Mouse (Mus musculus): ENCODE data around the gene Cda. TPM values are rescaled to one million over a fixed set of nuclear protein-coding genes. Genes with fewer than 3 reads are reported as not detected.

Gene Cda
- polyA plus RNA-seq, 1 experiment = 1.0 TPM

GRCm38 (mm10) chr4:138395971-138396645 lies 28.3 kb upstream of the Cda start, which contains the start of gene Fam43b:
TSS of gene Fam43b (minus strand) at chr4:138396528.
- Histone ChIP-seq H3K27ac (ENCODE audit: insufficient read depth, low read length) (no peak within 1 kb of the TSS), H3K4me3 (ENCODE audit: insufficient read depth, low read length) (peak within 1 kb of the TSS; percentile 26), H3K4me1 (ENCODE audit: control insufficient read depth, insufficient read depth, low read length) (no peaks in the 10 kb centered on the region)
- TF ChIP-seq POLR2A (IDR thresholded peaks at IDR 0.05; ENCODE audit: low read depth, low read length) = no peak
- no peak for TF ChIP-seq CTCF (IDR thresholded peaks at IDR 0.05; ENCODE audit: borderline replicate concordance, insufficient read depth, low read length)

GRCm38 (mm10) chr4:138395087-138395970 lies 27.5 kb upstream of the Cda start:
- H3K4me3 ChIP-seq (ENCODE audit: insufficient read depth, low read length) = no peak overlapping the region

DNA sequence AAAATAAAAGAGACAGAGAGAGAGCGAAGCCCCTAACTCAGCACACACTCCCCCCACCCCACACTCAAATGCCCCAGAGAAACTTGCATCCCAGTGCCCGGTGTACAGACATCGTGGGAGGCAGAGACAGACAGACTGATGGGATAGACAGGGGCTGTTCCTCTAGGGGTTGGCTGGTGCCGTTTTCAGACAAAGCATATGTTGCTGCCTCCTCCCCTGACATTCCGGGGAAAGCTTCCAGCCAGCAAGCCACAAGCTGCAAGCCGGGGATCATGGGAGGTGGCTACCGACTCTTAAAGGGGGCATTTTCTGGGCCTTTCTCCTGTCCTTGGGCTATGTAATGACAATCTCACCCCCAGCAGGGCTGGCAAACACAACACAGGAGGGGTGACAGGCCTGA lies 25.9 kb upstream of the Cda start:
- no peak overlapping the region for H3K4me3 ChIP-seq (ENCODE audit: insufficient read depth, low read length)
- H3K4me1 ChIP-seq (ENCODE audit: control insufficient read depth, insufficient read depth, low read length) = no peaks in the 10 kb centered on the region
- no peak overlapping the region for H3K27ac ChIP-seq (ENCODE audit: insufficient read depth, low read length)
- no peak for TF ChIP-seq CTCF (IDR thresholded peaks at IDR 0.05; ENCODE audit: borderline replicate concordance, insufficient read depth, low read length)
- TF ChIP-seq POLR2A (IDR thresholded peaks at IDR 0.05; ENCODE audit: low read depth, low read length) = no peak

More at GRCm38 (mm10) chr4:138395087-138395970, 27.5 kb upstream of the Cda start:
- H3K27ac ChIP-seq (ENCODE audit: insufficient read depth, low read length) = no peak overlapping the region
- H3K4me1 ChIP-seq (ENCODE audit: control insufficient read depth, insufficient read depth, low read length) = no peaks in the 10 kb centered on the region
- TF ChIP-seq POLR2A (IDR thresholded peaks at IDR 0.05; ENCODE audit: low read depth, low read length) (no peak), CTCF (IDR thresholded peaks at IDR 0.05; ENCODE audit: borderline replicate concordance, insufficient read depth, low read length) (no peak)

DNA sequence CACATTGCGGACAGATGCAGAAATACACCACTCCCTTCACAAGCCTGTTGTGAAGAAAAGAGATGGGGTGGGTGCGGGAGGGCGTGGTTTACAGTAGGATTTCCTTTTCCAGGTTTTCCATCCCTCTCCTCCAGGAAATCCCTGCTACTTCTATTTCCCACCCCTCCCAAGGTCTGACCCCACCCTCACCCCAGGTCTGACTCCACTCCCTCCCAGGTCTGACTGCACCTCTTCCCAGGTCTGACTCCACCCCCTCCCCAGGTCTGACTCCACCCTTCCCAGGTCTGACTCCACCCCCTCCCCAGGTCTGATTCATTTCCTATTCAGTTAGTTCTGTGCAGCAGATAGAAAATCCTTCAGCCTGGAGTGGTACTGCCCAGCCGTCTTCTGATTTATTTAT lies 16.0 kb upstream of the Cda start:
- no peak overlapping the region for H3K4me3 ChIP-seq (ENCODE audit: insufficient read depth, low read length)
- TF ChIP-seq POLR2A (IDR thresholded peaks at IDR 0.05; ENCODE audit: low read depth, low read length) (no peak), CTCF (IDR thresholded peaks at IDR 0.05; ENCODE audit: borderline replicate concordance, insufficient read depth, low read length) (no peak)
- H3K27ac ChIP-seq (ENCODE audit: insufficient read depth, low read length) = no peak overlapping the region
- H3K4me1 ChIP-seq (ENCODE audit: control insufficient read depth, insufficient read depth, low read length) = no peaks in the 10 kb centered on the region

DNA sequence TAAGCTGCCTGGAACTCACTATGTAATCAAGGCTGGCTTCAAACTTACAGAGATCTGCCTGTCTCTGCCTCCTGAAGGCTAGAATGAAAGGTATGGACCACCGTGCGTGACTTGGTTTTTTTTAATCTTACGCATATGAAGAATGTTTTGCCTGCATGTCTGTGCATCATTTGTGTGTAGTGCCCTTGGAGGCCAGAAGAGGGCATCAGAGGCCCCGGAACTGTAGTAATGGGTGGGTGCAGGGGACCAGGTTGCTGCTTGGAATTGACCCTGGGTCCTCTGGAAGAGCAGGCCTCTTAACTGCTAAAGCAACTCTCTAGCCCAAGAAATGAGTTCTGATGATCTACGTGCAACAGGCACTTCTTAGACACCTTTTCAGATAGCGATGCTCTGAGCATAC lies 14.7 kb upstream of the Cda start:
- Histone ChIP-seq H3K27ac (ENCODE audit: insufficient read depth, low read length) (no peak overlapping the region), H3K4me3 (ENCODE audit: insufficient read depth, low read length) (no peak overlapping the region), H3K4me1 (ENCODE audit: control insufficient read depth, insufficient read depth, low read length) (no peaks in the 10 kb centered on the region)
- no peak for TF ChIP-seq POLR2A (IDR thresholded peaks at IDR 0.05; ENCODE audit: low read depth, low read length)
- TF ChIP-seq CTCF (IDR thresholded peaks at IDR 0.05; ENCODE audit: borderline replicate concordance, insufficient read depth, low read length) = no peak

DNA sequence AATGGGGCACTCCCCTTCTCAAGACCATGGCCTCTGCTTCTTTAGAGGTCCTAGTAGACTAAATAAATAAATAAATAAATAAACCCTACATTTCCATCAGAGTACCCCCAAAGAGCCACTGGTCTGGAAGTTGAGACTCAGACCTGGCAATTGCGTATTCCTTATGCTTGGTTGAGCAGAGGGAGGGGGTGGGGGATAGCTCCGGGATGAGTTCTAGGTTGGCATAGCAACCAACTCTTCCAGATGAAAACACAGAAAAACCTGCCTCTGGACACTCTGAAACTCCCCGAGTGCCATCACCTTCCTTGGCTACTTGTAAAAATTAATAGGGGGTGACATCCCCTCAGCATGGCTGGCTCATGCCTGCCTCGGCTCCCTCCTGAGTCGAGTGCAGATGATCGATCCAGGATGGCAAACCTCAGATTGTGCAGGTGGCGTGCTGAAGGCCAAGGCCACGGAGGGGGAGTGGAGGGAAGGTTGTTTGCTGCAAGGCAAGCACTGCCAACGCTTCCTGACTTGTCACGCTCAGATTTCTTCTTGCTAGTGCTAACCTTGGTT lies 12.4 kb upstream of the Cda start:
- H3K4me3 ChIP-seq (ENCODE audit: insufficient read depth, low read length) = no peak overlapping the region
- H3K27ac ChIP-seq (ENCODE audit: insufficient read depth, low read length) = no peak overlapping the region
- no peaks in the 10 kb centered on the region for H3K4me1 ChIP-seq (ENCODE audit: control insufficient read depth, insufficient read depth, low read length)
- no peak for TF ChIP-seq POLR2A (IDR thresholded peaks at IDR 0.05; ENCODE audit: low read depth, low read length)
- no peak for TF ChIP-seq CTCF (IDR thresholded peaks at IDR 0.05; ENCODE audit: borderline replicate concordance, insufficient read depth, low read length)

GRCm38 (mm10) chr4:138379091-138379840 lies 11.5 kb upstream of the Cda start:
- TF ChIP-seq CTCF (IDR thresholded peaks at IDR 0.05; ENCODE audit: borderline replicate concordance, insufficient read depth, low read length) (peak; percentile 91), POLR2A (IDR thresholded peaks at IDR 0.05; ENCODE audit: low read depth, low read length) (no peak)
- Histone ChIP-seq H3K4me1 (ENCODE audit: control insufficient read depth, insufficient read depth, low read length) (no peaks in the 10 kb centered on the region), H3K27ac (ENCODE audit: insufficient read depth, low read length) (no peak overlapping the region)

DNA sequence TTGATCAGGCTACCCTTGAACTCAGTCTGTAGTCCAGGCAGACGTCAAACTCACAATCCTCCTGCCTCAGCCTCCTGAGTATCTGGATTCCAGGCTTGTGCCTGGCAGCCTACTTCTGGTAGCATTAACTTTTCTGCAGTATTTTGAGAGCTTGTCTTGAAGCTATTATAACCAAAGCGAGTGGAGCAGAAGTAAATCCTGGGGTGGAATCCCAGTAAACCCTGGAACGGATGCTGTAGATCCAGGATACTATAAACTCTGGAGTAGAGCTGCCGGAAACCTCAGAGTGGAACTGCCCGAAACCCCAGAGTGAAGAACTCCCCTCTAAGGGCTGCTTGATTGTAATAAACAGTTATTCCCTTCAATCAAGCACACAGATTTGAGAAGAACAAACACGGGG lies 9.7 kb upstream of the Cda start:
- TF ChIP-seq POLR2A (IDR thresholded peaks at IDR 0.05; ENCODE audit: low read depth, low read length) (no peak), CTCF (IDR thresholded peaks at IDR 0.05; ENCODE audit: borderline replicate concordance, insufficient read depth, low read length) (no peak)
- no peak overlapping the region for H3K4me3 ChIP-seq (ENCODE audit: insufficient read depth, low read length)
- H3K27ac ChIP-seq (ENCODE audit: insufficient read depth, low read length) = no peak overlapping the region
- H3K4me1 ChIP-seq (ENCODE audit: control insufficient read depth, insufficient read depth, low read length) = no peaks in the 10 kb centered on the region

More at GRCm38 (mm10) chr4:138379091-138379840, 11.5 kb upstream of the Cda start:
- no peak overlapping the region for H3K4me3 ChIP-seq (ENCODE audit: insufficient read depth, low read length)

GRCm38 (mm10) chr4:138375117-138375516 lies 7.3 kb upstream of the Cda start:
- TF ChIP-seq POLR2A (IDR thresholded peaks at IDR 0.05; ENCODE audit: low read depth, low read length) = no peak
- TF ChIP-seq CTCF (IDR thresholded peaks at IDR 0.05; ENCODE audit: borderline replicate concordance, insufficient read depth, low read length) = no peak
- no peak overlapping the region for H3K4me3 ChIP-seq (ENCODE audit: insufficient read depth, low read length)
- no peaks in the 10 kb centered on the region for H3K4me1 ChIP-seq (ENCODE audit: control insufficient read depth, insufficient read depth, low read length)
- H3K27ac ChIP-seq (ENCODE audit: insufficient read depth, low read length) = no peak overlapping the region
